Mouse (Mus musculus) hindbrain, embryonic 15.5 days (tissue): ENCODE results near the gene Myo5a. TPM values are rescaled to one million over a fixed set of nuclear protein-coding genes. Genes with fewer than 3 reads are reported as not detected.

Source experiments
- ATAC-seq: fragments of 200-750 bp; cut with Nextera tagmentation; 2 replicates; pipeline ENCODE4 v1.8.0; 2017; ENCODE audit warnings: low read depth, moderate number of reproducible peaks, moderate TSS enrichment; ENCODE audit not compliant: low FRiP score
- H3K27ac ChIP-seq: fragments of 300-500 bp; sonication (generic); replicated peaks from 2 replicates; pipeline ENCODE4 v1.5.1; 2015; ENCODE audit warnings: mild to moderate bottlenecking, inconsistent platforms
- H3K27me3 ChIP-seq: fragments of 300-500 bp; sonication (generic); 2 replicates; pipeline ENCODE4 v1.6.1; 2015; ENCODE audit warnings: control low read depth, inconsistent platforms
- H3K36me3 ChIP-seq: fragments of 300-500 bp; sonication (generic); 2 replicates; pipeline ENCODE4 v1.6.1; 2015; ENCODE audit warnings: control low read depth, inconsistent platforms
- H3K4me1 ChIP-seq: fragments of 300-500 bp; sonication (generic); replicated peaks from 2 replicates; pipeline ENCODE4 v1.6.1; 2015; ENCODE audit warnings: control low read depth, inconsistent platforms
- H3K4me2 ChIP-seq: fragments of 300-500 bp; sonication (generic); 2 replicates; pipeline ENCODE4 v1.6.1; 2015; ENCODE audit warnings: moderate library complexity, mild to moderate bottlenecking, inconsistent platforms
- H3K4me3 ChIP-seq: fragments of 300-500 bp; sonication (generic); 2 replicates; pipeline ENCODE4 v1.5.1; 2015; ENCODE audit warnings: mild to moderate bottlenecking, inconsistent platforms
- H3K9ac ChIP-seq: fragments of 300-500 bp; sonication (generic); 2 replicates; pipeline ENCODE4 v1.6.1; 2015; ENCODE audit warnings: inconsistent platforms
- H3K9me3 ChIP-seq: fragments of 300-500 bp; sonication (generic); 2 replicates; pipeline ENCODE4 v1.6.1; 2016; ENCODE audit warnings: control low read depth, inconsistent platforms
- WGBS: fragments of 180-500 bp; shearing (Covaris S2); methylation state at CpG from one replicate; pipeline ENCODE4 v1.1.7; 2015; 5-methylcytosine and 5-hydroxymethylcytosine counted together
- polyA plus RNA-seq: library from polyadenylated mRNA; unstranded; fragments of >200 nt; fragmentation: Nextera tagmentation; extraction: Ambion mirVana; gene quantifications from 2 replicates; pipeline ENCODE4 v1.2.1, GENCODE M21; 2015

Gene Myo5a
- polyA plus RNA-seq, 1 experiment from 2014 or later: 34.2 TPM

DNA sequence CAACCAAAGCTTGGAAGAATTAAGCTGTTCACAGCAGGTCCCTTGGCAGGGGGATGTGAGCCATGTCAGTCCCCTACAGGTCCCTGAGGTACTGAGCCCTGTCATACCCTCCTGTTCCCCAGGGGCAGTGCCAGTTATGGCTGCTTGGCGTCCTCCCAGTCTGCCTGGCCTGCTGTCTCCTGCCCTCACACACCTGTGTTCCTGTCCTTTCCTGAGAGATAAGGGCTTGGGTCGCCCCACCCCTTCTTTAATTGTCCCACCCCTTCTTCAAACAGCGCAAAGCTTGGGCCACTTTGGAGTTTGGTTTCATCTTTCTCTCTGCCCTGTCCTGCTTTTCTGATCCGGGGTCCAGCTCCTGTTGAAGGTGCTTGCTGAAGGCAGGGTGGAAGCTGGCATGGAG lies 188.0 kb downstream of the Myo5a start:
- H3K27ac ChIP-seq: no peak overlapping the region
- H3K4me1 ChIP-seq: peaks cover 29% of the 10 kb centered on the region
- no peak overlapping the region for H3K4me3 ChIP-seq
- no peaks in the 10 kb centered on the region for H3K9me3 ChIP-seq
- H3K36me3 ChIP-seq: no peaks in the 10 kb centered on the region
- no peak overlapping the region for H3K4me2 ChIP-seq
- WGBS: 80% methylated on average over 4 of the region's 4 CpGs
- H3K9ac ChIP-seq: no peak overlapping the region
- no peak for ATAC-seq
- H3K27me3 ChIP-seq: no peaks in the 10 kb centered on the region

DNA sequence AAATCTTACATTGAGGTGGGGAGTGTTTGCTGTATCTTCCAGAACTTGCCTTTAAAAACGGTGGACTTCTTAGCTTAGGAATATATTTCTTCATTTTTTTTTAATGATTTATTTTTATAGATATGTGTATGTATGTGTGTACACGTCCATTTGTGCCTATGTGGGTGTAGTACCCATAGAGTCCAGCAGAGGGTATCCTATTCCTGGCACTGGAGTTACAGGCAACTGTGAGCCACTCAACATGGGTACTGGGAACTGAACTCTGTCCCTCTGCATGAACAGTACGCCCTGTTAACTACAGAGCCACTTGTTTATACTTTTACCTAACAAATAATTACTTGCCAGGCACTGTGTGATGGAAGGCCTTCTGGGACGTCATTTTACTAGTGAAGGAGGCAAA lies 188.8 kb downstream of the Myo5a start:
- no peak overlapping the region for H3K9ac ChIP-seq
- H3K27ac ChIP-seq: no peak overlapping the region
- H3K36me3 ChIP-seq: no peaks in the 10 kb centered on the region
- WGBS: 92% methylated on average over 4 of the region's 4 CpGs
- H3K4me2 ChIP-seq: no peak overlapping the region
- H3K4me1 ChIP-seq: peaks cover 20% of the 10 kb centered on the region
- no peaks in the 10 kb centered on the region for H3K27me3 ChIP-seq
- no peaks in the 10 kb centered on the region for H3K9me3 ChIP-seq
- no peak for ATAC-seq
- H3K4me3 ChIP-seq: no peak overlapping the region

DNA sequence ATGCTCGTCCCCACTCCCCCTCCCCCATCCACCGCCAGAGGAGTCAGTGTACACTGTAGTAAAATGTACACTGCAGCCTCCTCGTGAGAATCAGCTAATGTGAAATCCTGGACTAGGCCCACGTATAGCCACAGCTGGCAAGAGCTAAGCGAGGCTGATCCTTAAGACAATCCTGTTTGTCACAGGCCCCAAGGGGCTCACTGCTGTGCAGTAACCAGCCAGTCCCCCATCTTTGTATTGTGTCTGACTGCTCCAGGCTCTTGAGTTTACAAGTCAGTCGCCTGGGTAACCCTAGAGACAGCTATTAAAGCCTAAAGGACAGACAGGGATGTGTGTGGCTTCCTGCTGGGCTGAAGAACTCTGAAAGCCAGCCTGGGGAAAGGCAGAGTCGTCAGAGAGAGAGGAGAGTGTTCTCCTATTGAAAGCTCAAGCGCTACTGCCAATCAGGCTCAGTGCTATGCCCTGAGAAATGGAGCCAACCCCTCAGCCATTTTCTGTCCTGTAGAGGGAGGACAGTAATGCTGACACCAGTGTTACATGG lies 190.6 kb downstream of the Myo5a start:
- H3K27ac ChIP-seq: peak overlapping the region; percentile 73
- H3K27me3 ChIP-seq: no peaks in the 10 kb centered on the region
- H3K9ac ChIP-seq: 0 out of 2 replicates have a peak overlapping the region, but pooled peaks have one; percentile 19
- no peak overlapping the region for H3K4me3 ChIP-seq
- no peaks in the 10 kb centered on the region for H3K9me3 ChIP-seq
- WGBS: 5% methylated on average over 8 of the region's 8 CpGs
- H3K4me1 ChIP-seq: peaks cover 14% of the 10 kb centered on the region
- peak; percentile 86 for ATAC-seq
- no peaks in the 10 kb centered on the region for H3K36me3 ChIP-seq
- peak overlapping the region; percentile 13 for H3K4me2 ChIP-seq

DNA sequence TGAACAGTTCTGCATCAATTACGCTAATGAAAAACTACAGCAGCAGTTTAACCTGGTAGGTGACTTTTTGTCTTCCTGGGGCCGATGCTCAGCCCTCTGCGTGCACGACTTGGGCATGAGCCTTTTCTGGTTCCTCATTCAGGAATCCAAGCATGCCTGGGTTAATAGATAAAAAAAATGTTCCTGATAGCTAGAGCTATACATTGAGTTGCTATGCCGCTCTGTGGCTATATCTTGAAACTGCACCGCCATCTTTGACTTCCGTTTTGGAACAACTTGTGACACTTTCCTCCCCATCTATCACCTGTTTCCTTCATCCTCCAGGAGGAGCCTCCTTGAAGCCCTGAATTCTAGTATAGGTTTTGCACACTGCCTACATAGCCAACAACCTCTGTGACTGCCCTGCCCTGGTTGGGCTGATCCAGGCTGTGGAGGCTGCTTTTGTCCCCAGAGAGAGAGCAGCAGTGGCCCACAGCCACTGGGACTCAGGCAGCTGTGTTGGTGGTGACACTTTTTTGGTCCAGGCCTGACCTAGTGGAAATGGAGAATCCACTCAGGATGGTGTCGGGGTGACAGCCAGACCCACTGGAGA lies 191.5 kb downstream of the Myo5a start:
- H3K9me3 ChIP-seq: no peaks in the 10 kb centered on the region
- no peak overlapping the region for H3K27ac ChIP-seq
- no peaks in the 10 kb centered on the region for H3K36me3 ChIP-seq
- 64% methylated on average over 8 of the region's 8 CpGs for WGBS
- H3K4me1 ChIP-seq: peaks cover 14% of the 10 kb centered on the region
- ATAC-seq: no peak
- H3K4me2 ChIP-seq: no peak overlapping the region
- no peaks in the 10 kb centered on the region for H3K27me3 ChIP-seq
- no peak overlapping the region for H3K4me3 ChIP-seq
- H3K9ac ChIP-seq: no peak overlapping the region

DNA sequence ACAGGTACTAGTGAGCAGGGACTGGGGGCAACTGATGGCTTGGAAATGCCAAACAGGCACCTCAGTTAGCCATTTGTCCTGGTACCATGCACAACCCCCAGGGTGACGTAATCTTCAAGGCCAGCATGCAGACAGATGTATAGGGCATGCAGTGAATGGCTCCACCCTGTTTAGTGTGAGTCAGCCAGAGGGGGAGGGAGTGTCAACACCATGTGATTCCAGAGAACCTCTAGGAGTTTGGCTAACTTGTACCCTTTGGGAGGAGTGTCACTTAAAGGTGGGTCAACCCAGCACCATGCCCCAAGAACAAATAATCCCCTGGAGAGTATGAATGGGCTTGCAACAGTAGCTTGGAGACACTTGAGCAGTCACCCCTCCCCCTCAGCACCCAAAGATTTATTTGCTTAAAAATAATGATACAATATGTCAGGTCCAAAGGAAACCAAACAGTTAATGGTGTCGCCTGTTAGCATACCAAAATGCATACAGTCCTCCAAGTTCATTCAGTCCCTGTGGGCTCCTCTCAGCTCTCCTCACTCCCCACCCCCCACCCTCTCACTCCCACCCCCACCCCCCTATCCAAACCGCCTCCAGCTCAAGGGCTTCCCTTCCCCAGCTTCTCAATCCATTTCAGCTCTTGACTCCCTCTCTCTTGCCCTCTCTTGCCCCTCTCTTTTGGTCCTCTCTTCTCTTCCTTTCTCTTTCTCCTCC lies 193.3 kb downstream of the Myo5a start:
- no peak for ATAC-seq
- WGBS: 49% methylated on average over 3 of the region's 3 CpGs

DNA sequence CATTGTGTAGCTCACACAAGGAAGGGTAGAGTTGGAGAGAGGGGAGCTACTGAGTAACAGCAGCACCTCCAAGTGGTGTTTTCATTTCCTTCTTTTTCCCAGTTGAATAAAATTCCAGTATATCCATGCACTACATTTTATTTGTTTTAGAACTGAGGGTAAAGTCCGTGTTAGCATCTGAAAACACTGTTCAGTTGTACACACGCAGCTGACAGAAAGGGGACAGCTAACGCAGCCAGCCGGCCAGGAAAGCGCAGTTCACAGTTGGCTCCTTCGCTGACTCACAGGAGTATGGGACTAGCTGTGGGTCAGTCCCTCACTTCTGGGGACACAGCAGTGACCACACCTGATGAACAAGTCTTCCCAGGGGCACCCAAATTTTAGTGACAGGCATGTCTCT lies 196.3 kb downstream of the Myo5a start:
- Histone ChIP-seq H3K9ac (no peak overlapping the region), H3K4me1 (no peaks in the 10 kb centered on the region), H3K27me3 (no peaks in the 10 kb centered on the region), H3K9me3 (no peaks in the 10 kb centered on the region), H3K4me3 (no peak overlapping the region), H3K4me2 (no peak overlapping the region), H3K27ac (no peak overlapping the region), H3K36me3 (no peaks in the 10 kb centered on the region)
- WGBS: 81% methylated on average over 6 of the region's 6 CpGs
- no peak for ATAC-seq

More for the DNA sequence above, 193.3 kb downstream of the Myo5a start:
- no peaks in the 10 kb centered on the region for H3K9me3 ChIP-seq
- no peaks in the 10 kb centered on the region for H3K27me3 ChIP-seq
- H3K9ac ChIP-seq: no peak overlapping the region
- no peaks in the 10 kb centered on the region for H3K36me3 ChIP-seq
- no peak overlapping the region for H3K27ac ChIP-seq
- H3K4me1 ChIP-seq: peaks cover 14% of the 10 kb centered on the region
- H3K4me3 ChIP-seq: no peak overlapping the region
- H3K4me2 ChIP-seq: no peak overlapping the region

DNA sequence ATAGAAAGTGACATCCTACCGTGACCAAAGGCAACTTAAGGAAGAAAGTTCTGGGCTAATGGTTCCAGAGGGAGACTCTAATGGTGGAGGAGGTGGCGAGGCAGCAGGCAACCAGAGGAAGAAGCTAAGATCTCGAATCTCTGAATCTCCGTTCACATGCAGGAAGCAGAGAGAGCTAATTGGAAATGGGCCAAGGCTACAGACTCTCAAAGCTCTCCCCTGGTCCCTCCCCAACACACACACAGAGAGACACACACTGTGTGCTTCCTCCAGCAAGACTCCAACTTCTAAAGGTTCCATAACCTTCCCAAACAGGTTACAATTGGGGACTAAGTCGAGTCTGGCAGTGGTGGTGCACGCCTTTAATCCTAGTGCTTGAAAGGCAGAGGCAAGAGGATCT lies 199.6 kb downstream of the Myo5a start:
- 78% methylated on average over 6 of the region's 6 CpGs for WGBS
- Histone ChIP-seq H3K9ac (no peak overlapping the region), H3K9me3 (no peaks in the 10 kb centered on the region), H3K36me3 (no peaks in the 10 kb centered on the region), H3K4me2 (no peak overlapping the region), H3K27me3 (no peaks in the 10 kb centered on the region), H3K4me3 (no peak overlapping the region), H3K27ac (no peak overlapping the region), H3K4me1 (no peaks in the 10 kb centered on the region)
- ATAC-seq: no peak

DNA sequence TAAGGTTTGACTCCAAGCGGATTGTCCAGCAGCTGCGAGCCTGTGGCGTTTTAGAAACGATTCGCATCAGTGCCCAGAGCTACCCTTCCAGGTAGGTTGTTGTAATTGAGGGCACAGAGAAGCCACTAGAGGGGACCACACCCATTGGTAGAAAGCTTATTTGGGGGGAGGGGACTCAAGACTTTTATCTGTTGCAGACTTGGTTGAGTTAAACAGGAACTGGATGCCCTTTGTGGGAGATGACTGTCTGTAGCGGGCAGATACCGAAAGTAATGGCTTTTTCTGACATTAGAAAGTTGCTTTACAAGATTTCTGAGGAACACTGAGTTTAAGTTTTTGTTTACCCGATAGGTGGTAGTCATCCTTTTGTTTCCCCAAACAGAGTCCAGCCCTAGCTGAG lies 200.7 kb downstream of the Myo5a start:
- Histone ChIP-seq H3K9me3 (no peaks in the 10 kb centered on the region), H3K27me3 (no peaks in the 10 kb centered on the region), H3K4me3 (no peak overlapping the region), H3K27ac (no peak overlapping the region), H3K36me3 (no peaks in the 10 kb centered on the region), H3K9ac (no peak overlapping the region), H3K4me2 (no peak overlapping the region), H3K4me1 (no peaks in the 10 kb centered on the region)
- 97% methylated on average over 8 of the region's 8 CpGs for WGBS
- ATAC-seq: no peak

Other genes starting within 250 kb of the Myo5a start
- 4.2 and 6.2 TPM in 2 replicates for gene Onecut1, start 209.1 kb upstream of the Myo5a start, polyA plus RNA-seq
- gene Fam214a, start 118.1 kb upstream of the Myo5a start, polyA plus RNA-seq: 22.7 and 23.6 TPM in 2 replicates
- 197 and 204 TPM in 2 replicates for gene Arpp19, start 33.4 kb upstream of the Myo5a start, polyA plus RNA-seq
- gene Myo5c, start 161.0 kb downstream of the Myo5a start, polyA plus RNA-seq: 0.28 and 0.54 TPM in 2 replicates
- 81.3 and 83.9 TPM in 2 replicates for gene Gnb5, start 235.3 kb downstream of the Myo5a start, polyA plus RNA-seq